Mouse (Mus musculus): ENCODE data around the gene Kras.

GRCm38 (mm10) chr6:145213916-145214315 lies 36.1 kb downstream of the Kras start:
- no peak for TF ChIP-seq CTCF (IDR thresholded peaks at IDR 0.05; ENCODE audit: insufficient read depth, low read length)
- no peak for TF ChIP-seq POLR2A (IDR thresholded peaks at IDR 0.05; ENCODE audit: borderline replicate concordance, extremely low read depth, low read depth, low read length)
